Mouse (Mus musculus) layer of hippocampus, postnatal 10 days (tissue): ENCODE data around the gene Edn1. TPM values are rescaled to one million over a fixed set of nuclear protein-coding genes. Genes with fewer than 3 reads are reported as not detected.

Experiments used
- DNase-seq, 2 experiments: peaks; one replicate each; pipeline ENCODE4 v3.0.0; 2021; ENCODE audit warnings: low spot score in 2 of 2
- long read RNA-seq: library from polyadenylated mRNA; stranded (forward); transcript quantifications from one replicate; pipeline ENCODE4 v2.0.0, GENCODE M21; 2023
- total RNA-seq, 2 experiments: library from RNA; stranded (reverse); gene quantifications; 2 replicates each; pipeline ENCODE4 v1.2.3; 2021

Gene Edn1
- 1 to 10 TPM; 1.6 to 2.5 TPM for total RNA-seq
- long read RNA-seq, partial matches to known transcripts = 2 of 3 reads
- long read RNA-seq, other reads (novel, unspliced or antisense) = 0 of 3 reads

- peak in 1 of 2 experiments; percentile 28 for DNase-seq
Measured at GRCm38 (mm10) chr13:42301161-42301721, at the start of gene Edn1. Edn1 (plus strand) TSS chr13:42301476.

- DNase-seq = no peak
Measured at GRCm38 (mm10) chr13:42253821-42254220, 47.5 kb upstream of the Edn1 start.

- DNase-seq = no peak
Measured at GRCm38 (mm10) chr13:42255105-42255504, 46.2 kb upstream of the Edn1 start.

GRCm38 (mm10) chr13:42258422-42258821, 42.9 kb upstream of the Edn1 start:
- no peak for DNase-seq

- DNase-seq = no peak
Measured at GRCm38 (mm10) chr13:42260667-42261066, 40.6 kb upstream of the Edn1 start.

GRCm38 (mm10) chr13:42270051-42270450, 31.2 kb upstream of the Edn1 start:
- DNase-seq = no peak

- DNase-seq = no peak
Measured at GRCm38 (mm10) chr13:42276774-42277454, 24.4 kb upstream of the Edn1 start.

GRCm38 (mm10) chr13:42277751-42278150, 23.5 kb upstream of the Edn1 start:
- no peak for DNase-seq

- no peak for DNase-seq
Measured at GRCm38 (mm10) chr13:42285896-42286295, 15.4 kb upstream of the Edn1 start.

- no peak for DNase-seq
Measured at GRCm38 (mm10) chr13:42286768-42287167, 14.5 kb upstream of the Edn1 start.

- no peak for DNase-seq
Measured at GRCm38 (mm10) chr13:42292593-42292992, 8.7 kb upstream of the Edn1 start.

- no peak for DNase-seq
Measured at GRCm38 (mm10) chr13:42298302-42298701, 3.0 kb upstream of the Edn1 start.

GRCm38 (mm10) chr13:42298766-42299165, 2.5 kb upstream of the Edn1 start:
- DNase-seq = no peak

GRCm38 (mm10) chr13:42300567-42300966, 709 bp upstream of the Edn1 start:
- peak; percentile 82 to 84 for DNase-seq

- DNase-seq = no peak
Measured at GRCm38 (mm10) chr13:42301961-42302861, 935 bp downstream of the Edn1 start.

- no peak for DNase-seq
Measured at GRCm38 (mm10) chr13:42303180-42303929, 2.1 kb downstream of the Edn1 start.

- DNase-seq = no peak
Measured at GRCm38 (mm10) chr13:42304139-42304538, 2.9 kb downstream of the Edn1 start.

GRCm38 (mm10) chr13:42306870-42307800, 5.9 kb downstream of the Edn1 start:
- no peak for DNase-seq

GRCm38 (mm10) chr13:42308368-42309103, 7.3 kb downstream of the Edn1 start:
- DNase-seq = no peak
